Mouse (Mus musculus) cerebellum, adult (tissue): ENCODE data around the gene Arhgef19.
A peak's percentile ranks its signal among the peaks of the same experiment; 100 is the strongest.

Experiments
- ATAC-seq: cut with Nextera tagmentation; 2 replicates; pipeline ENCODE4 v1.9.2; 2017; ENCODE audit warnings: mild to moderate bottlenecking, moderate library complexity, mixed read lengths; ENCODE audit not compliant: insufficient number of reproducible peaks, low FRiP score, low TSS enrichment

Gene Arhgef19

DNA sequence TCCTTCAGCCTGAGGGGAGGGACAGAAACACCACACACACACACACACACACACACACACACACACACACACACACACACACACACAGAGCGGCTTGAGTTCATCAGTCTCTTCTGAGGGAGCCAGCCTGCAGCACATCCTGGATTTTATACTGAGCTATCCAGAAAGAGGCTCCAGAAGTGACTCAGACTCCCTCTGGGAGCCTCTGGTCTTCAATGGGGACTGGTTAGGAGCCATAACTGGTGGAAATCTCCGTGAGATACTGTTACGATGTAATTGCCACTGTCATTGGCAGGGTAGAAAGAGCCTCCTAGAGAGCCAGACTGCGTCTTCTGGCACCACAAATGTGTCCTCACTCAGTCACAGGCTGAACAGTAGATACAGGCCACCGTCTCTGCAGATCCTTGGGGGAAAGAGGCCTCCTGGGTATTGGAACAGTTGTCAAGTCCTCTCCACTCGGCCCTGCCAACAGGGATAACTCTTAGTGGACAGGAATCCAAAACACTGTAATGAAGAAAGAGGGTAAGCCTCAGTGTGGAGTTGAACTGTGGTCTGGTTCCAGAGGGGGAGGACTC is 3.7 kb upstream of the Arhgef19 start:
- ATAC-seq, result no peak

GRCm38 (mm10) chr4:141236856-141237255 is 2.4 kb upstream of the Arhgef19 start:
- ATAC-seq, result no peak

DNA sequence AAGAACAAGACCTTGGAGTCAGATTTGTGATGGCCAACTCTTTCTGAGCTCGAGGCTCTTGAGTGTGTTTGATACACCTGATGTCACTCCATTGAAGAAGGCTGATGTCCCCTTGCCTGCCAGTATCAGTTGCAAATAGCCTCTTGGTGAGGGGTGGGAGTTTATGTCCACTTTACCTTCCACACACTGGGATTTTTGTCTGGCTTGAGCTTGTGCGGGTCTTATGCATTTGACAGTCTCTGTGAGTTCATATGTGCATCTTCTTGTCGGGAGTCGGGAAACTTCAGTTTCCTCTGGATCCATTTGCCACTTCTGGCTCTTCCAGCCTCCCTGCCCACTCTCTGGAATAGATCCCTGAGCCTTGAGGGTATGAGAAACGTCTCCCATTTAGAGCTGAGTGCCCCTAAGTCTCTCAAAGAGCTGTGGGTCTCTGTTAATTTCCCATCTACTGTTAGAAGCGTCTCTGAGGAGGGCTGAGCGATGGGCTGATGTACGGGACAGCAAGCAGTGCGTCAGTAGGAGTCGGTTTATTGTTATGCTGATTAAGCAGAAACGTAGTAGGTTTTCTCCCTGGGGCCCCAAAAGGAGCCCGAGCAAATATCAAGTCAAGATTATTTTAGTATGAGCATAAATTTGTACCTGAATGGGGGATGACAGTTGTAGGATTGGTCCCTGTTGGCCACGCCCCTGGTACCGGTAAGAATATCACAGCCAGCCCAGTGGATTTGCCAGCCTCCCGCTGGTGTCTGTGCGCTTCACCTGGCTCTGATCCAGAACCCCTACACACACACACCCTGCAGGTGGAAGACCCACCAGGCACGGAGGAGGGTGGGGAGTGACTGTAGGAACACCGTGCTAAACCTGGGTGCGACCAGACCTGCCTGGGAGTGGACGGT is 559 bp upstream of the Arhgef19 start:
- ATAC-seq, result 0 out of 2 replicates have a peak, but pooled peaks have one; percentile 36

GRCm38 (mm10) chr4:141240617-141241016 is 1.3 kb downstream of the Arhgef19 start:
- no peak for ATAC-seq

GRCm38 (mm10) chr4:141241861-141242260 is 2.6 kb downstream of the Arhgef19 start:
- no peak for ATAC-seq

DNA sequence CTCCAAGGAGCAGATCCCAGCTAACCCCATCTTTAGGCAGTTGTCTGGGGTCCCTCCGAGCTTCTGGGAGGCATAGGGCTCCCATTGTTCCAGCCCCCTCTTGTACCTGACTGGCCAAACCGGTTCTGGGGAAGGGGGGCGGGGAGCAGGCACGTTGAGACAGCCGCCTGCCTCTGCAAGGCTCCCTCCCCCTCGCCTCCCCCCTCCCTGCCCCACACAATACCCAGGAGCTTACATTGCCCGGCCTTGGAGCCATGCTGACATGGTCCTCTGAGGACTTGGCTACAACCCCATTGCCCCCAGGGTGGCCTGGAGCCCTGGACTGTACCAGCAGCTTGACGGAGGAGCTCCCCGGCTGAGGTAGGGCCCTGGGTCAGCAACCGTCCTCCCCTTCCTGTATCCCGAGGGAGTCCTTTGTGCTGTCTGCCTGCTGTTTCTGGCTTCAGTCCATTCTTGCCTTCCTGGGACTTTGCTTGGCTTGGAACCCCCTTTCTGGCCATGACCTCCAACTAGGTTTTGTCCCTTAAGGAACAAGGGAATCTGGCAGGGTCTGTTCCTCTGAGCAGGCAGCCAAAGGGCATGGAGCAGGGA is 3.4 kb downstream of the Arhgef19 start:
- no peak for ATAC-seq

DNA sequence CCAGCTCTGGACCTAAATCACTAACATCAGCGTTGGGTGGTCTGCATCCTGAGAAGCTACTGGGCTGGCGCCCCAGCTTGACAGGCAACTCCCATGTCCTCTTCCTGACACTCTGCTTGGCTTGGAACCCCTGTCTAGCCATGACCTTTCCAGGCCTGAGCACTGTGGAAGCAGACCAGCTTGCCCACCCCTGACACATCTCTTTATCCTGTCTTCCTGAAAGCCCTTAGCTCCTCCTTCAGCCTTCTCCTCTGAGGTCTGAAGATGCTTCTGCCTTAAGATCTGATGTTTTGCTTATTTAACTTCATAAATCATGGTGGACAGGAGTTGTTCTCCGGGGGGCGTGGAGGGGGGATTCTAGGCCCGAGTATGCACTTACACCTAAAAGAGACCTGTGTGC is 4.3 kb downstream of the Arhgef19 start:
- ATAC-seq, result no peak

DNA sequence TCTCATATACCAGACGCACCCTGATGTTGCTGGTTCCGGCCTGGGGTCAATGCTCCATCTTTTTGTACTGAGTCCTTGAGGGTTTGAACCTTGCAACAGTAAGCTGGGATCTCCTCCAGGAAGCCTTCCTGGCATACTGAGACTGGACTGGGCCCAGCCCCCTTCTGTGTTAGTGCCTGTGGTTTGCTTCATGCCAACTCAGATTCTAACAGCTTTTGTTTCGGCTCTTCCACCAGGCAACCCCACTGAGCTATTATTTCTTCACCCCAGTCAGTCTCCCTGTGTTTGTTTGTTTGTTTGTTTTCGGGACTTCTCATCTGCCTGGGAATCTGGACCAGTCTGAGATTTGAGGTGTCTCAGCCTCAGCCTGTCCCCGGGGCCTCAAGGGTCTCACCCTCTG is 5.1 kb downstream of the Arhgef19 start:
- no peak for ATAC-seq

DNA sequence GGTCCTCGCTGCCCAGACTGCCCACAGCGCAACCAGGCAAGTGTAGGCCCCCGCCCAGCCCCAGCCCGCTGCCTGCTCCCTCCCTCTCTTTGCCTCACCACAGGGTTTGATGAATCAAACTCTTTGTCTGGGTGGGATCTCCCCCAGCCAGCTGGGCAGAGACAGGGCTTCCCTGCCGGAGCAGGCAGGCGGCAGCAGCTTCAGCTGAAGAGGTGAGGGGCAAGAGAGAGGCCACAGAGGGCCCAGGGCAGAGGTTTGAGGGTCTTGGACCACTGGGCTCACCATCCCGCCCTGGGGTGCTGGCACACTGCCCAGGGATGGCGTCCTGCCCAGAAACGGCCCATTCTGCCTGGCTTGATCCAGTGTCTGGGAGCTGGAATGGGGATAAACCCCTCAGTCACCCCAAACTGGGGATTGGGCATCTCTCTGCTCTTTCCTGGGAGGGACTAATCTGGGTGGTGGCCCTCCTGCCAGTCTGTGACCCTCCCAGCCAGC is 5.7 kb downstream of the Arhgef19 start:
- ATAC-seq, result no peak

GRCm38 (mm10) chr4:141246089-141246997 is 7.0 kb downstream of the Arhgef19 start:
- no peak for ATAC-seq

DNA sequence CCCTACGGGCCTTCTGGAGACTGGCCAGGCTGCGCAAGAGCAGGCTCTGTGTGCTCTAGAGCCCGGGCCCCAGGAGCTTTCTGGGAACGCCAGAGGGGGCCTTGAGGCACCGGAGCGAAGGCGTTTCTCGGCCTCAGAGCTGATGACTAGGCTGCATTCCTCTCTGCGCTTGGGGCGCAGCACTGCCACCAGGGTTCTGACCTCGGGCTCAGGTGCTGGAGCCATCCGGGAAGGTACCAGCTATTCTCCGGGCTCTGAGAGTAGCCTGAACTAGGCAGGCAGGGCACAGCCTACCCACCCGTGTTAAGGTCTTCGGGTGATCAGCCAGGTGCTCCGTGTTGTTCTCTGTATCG is 7.7 kb downstream of the Arhgef19 start:
- no peak for ATAC-seq

DNA sequence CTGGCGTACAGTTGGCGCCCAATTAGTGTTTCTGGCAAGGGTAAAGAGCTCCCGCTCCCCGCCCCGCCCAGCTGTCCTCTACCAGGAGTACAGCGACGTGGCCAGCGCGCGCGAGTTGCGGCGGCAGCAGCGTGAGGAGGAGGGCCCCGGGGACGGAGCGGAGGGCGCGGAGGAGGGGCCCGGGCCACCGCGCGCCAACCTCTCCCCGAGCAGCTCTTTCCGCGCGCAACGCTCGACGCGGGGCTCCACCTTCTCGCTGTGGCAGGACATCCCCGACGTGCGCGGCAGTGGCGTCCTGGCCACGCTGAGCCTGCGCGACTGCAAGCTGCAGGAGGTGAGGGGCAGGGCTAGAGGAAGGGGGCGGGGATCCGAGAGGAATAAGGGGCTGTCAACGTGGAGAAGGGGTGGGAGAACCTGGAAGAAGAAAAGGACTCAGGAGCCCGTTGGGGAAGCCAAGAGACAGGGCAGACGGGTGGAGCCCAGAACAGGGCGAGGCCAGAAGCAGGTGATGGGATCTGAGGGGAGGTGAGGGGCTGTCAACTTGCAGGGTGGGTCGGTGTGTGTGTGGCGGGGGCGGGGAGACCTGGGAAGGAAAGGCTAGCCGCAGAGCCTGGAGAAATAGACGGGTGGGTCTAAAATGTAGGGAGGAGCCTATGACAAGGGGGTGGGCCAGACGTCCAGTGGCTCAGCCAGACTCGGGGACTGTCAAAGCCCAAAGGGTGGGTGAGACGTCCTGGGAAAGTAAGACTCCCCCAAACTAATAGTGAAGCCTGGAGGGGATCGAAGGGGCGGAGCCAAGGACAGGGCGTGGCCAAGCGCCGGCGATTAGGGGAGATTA is 8.7 kb downstream of the Arhgef19 start:
- no peak for ATAC-seq

DNA sequence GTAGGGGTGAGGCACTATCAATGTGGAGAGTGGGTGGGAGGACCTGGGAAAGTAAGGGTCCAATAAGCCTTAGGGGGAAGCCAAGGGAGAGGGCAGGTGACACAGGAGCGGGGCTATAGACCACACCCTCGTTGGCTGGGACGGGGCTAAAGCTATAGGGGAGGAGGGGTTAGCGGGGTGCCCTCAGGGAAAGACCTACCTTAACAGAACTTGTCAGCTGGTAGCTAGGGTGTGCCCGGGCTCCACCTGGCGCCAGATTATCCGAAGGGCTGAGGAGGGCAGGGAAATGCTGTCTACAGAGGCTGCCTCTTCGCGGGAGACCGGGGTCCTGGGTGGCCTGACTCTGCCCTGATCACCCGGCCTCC is 9.3 kb downstream of the Arhgef19 start:
- ATAC-seq, result no peak

DNA sequence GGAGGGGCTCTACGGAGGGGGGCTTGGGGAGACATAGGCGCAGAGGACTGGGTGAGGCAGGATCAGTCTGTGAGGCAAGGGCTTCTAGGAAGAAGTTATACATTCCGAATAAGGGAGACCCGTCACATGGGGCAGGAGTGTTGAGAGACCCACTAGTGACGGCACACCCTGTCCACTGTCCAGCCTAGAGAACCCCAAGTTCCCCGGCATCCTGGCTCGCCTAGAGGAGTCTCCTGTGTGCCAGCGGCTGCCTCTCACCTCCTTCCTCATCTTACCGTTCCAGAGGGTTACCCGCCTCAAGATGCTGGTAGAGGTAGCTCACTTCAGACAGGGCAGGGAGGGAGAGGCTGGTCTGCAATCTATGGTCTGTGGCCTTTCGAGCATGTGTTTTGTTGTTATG is 10.1 kb downstream of the Arhgef19 start:
- ATAC-seq, result no peak

DNA sequence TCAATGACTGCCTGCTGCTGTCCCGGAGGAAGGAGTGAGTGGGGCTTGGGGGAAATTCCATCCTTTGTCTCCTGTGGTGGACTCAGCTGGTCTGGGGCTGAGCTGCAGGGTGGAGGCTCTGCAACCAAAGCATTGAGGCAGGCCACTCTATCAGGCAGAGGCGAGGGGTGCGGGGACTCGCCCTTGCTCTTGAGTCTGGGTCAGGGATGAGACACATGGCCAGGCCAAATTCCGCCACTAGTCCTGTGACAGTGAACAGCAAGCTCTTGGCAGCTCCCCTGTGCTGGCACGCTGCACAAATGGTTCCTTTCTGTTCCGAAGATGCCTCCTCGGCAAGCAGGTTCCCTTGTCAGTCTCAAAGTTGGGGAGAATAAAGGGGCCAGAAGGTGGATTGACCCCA is 11.8 kb downstream of the Arhgef19 start:
- no peak for ATAC-seq

GRCm38 (mm10) chr4:141252641-141253040 is 13.3 kb downstream of the Arhgef19 start:
- no peak for ATAC-seq

DNA sequence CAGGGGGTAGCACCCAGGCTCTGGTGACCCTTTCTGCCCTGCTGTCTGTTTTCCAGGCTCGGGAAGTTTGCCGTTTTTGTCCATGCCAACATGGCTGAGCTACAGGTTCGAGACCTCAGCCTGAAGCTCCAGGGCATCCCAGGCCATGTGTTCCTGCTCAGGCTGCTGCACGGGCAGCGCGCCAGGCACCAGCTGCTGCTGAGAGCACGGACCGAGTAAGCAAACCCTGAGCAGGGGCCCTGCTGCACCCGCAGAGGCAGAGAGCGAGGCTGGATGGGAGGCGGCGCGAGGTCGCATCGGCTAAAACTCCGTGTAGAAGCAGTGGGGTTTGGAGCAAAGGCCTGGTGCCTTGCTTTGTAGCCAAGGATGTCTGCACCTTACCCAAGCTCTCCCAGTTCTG is 14.9 kb downstream of the Arhgef19 start:
- no peak for ATAC-seq

GRCm38 (mm10) chr4:141257440-141257839 is 18.1 kb downstream of the Arhgef19 start:
- no peak for ATAC-seq

- ATAC-seq, result no peak
Measured at GRCm38 (mm10) chr4:141259413-141259812, 20.1 kb downstream of the Arhgef19 start.
